Mouse (Mus musculus): ENCODE data around the gene Bola1.

DNA sequence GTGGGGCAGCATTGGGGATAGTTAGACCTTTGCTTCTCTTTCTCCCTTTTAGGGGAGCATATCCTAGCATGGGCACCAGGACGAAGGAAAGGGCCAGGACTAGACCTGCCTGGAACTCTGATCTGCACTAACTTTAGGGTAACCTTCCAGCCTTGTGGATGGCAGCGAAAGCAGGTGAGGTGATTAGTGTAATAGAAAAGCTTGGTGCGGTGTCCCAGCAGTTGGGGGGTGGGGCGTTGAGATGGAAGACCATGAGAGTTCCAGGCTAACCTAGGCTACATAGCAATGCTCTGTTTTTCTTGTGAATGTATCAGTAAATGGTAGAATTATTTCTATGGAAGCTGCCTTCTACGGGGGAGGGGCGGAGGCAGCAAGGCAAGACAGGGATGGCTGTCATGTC, 56.5 kb downstream of the Bola1 start:
- TF ChIP-seq CTCF (IDR thresholded peaks at IDR 0.05; ENCODE audit: control insufficient read depth, insufficient read depth, low read length) (no peak), POLR2A (IDR thresholded peaks at IDR 0.05; ENCODE audit: borderline replicate concordance, control insufficient read depth, low read depth, low read length) (no peak)

Measured in bone marrow, adult 2 months (tissue).